Mouse (Mus musculus): Measurements from ENCODE around the gene Strn3. TPM values are rescaled to one million over a fixed set of nuclear protein-coding genes. Genes with fewer than 3 reads are reported as not detected.
"Not testable (repeated sequence)": the region's sequence is repeated elsewhere in the genome, so short reads cannot be mapped to it uniquely, and the experiment has no call there.

The Strn3 gene
- polyA plus RNA-seq, 1 experiment from 2014 or later, result 46.5 TPM

GRCm38 (mm10) chr12:51676442-51676841 lies 15.3 kb downstream of the Strn3 start:
- Histone ChIP-seq H3K4me2 (replicated peaks) (no peak overlapping the region), H3K4me3 (replicated peaks; ENCODE audit: low read length) (no peak overlapping the region), H3K9me3 (ENCODE audit: control insufficient read depth, low read length) (no peaks in the 10 kb centered on the region), H3K4me1 (replicated peaks; ENCODE audit: control insufficient read depth, insufficient read depth, low read length) (0 out of 2 replicates have a peak, but pooled peaks cover 11% of the 10 kb centered on the region), H3K36me3 (replicated peaks; ENCODE audit: control insufficient read depth, insufficient read depth) (no peaks in the 10 kb centered on the region), H3K27me3 (ENCODE audit: control insufficient read depth, insufficient read depth, low read length) (no peaks in the 10 kb centered on the region), H3K27ac (no peak overlapping the region), H3K9ac (no peak overlapping the region)
- ATAC-seq (ENCODE audit: low FRiP score) (no peak), DNase-seq (ENCODE audit: low spot score) (no peak)
- WGBS, result 68% methylated on average over 2 of the region's 2 CpGs

GRCm38 (mm10) chr12:51673270-51673669 lies 18.4 kb downstream of the Strn3 start:
- 73% methylated on average over 4 of the region's 4 CpGs for WGBS
- no peak overlapping the region for H3K4me3 ChIP-seq (replicated peaks; ENCODE audit: low read length)
- no peak for ATAC-seq (ENCODE audit: low FRiP score)

DNA sequence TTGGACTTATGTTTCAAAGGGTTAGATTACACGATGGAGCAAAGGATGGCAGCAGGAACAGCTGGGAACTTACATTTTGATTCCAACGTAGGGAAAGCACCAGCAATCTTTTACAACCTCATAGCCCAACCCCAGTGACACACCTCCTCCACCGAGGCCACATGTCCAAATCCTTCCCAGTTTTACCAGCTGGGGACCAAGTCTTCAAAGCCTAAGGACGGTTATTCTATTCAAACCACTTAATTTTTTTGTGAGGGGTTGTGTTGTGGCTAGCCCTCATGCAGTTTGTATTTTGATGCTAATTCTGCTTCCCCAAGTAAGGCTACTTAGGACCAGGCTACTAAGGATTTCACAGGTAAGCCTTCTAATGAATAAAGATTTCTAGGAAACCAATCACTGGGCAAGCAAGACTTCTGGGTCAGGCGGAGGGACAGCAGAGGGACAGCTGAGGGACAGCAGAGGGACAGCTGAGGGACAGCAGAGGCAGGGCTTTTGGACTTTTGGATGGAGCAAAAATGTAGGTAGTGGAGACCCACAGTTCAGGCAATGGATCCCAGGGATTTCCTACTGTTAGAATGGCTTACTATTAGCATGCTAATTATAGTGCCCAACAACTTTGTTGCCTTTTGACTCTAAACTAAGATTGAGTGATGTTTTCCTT lies 20.3 kb downstream of the Strn3 start:
- Histone ChIP-seq H3K36me3 (replicated peaks; ENCODE audit: control insufficient read depth, insufficient read depth) (no peaks in the 10 kb centered on the region), H3K4me2 (replicated peaks) (no peak overlapping the region), H3K27me3 (ENCODE audit: control insufficient read depth, insufficient read depth, low read length) (no peaks in the 10 kb centered on the region), H3K9me3 (ENCODE audit: control insufficient read depth, low read length) (no peaks in the 10 kb centered on the region), H3K4me1 (replicated peaks; ENCODE audit: control insufficient read depth, insufficient read depth, low read length) (0 out of 2 replicates have a peak, but pooled peaks cover 6% of the 10 kb centered on the region), H3K9ac (no peak overlapping the region), H3K27ac (no peak overlapping the region), H3K4me3 (replicated peaks; ENCODE audit: low read length) (no peak overlapping the region)
- ATAC-seq (ENCODE audit: low FRiP score), result no peak
- no peak for DNase-seq (ENCODE audit: low spot score)
- 31% methylated on average over 5 of the region's 5 CpGs for WGBS

More at GRCm38 (mm10) chr12:51673270-51673669, 18.4 kb downstream of the Strn3 start:
- no peak overlapping the region for H3K27ac ChIP-seq
- H3K27me3 ChIP-seq (ENCODE audit: control insufficient read depth, insufficient read depth, low read length), result no peaks in the 10 kb centered on the region
- H3K4me2 ChIP-seq (replicated peaks), result no peak overlapping the region
- no peaks in the 10 kb centered on the region for H3K9me3 ChIP-seq (ENCODE audit: control insufficient read depth, low read length)
- no peak for DNase-seq (ENCODE audit: low spot score)
- H3K4me1 ChIP-seq (replicated peaks; ENCODE audit: control insufficient read depth, insufficient read depth, low read length), result 0 out of 2 replicates have a peak, but pooled peaks cover 6% of the 10 kb centered on the region
- H3K9ac ChIP-seq, result no peak overlapping the region
- H3K36me3 ChIP-seq (replicated peaks; ENCODE audit: control insufficient read depth, insufficient read depth), result no peaks in the 10 kb centered on the region

DNA sequence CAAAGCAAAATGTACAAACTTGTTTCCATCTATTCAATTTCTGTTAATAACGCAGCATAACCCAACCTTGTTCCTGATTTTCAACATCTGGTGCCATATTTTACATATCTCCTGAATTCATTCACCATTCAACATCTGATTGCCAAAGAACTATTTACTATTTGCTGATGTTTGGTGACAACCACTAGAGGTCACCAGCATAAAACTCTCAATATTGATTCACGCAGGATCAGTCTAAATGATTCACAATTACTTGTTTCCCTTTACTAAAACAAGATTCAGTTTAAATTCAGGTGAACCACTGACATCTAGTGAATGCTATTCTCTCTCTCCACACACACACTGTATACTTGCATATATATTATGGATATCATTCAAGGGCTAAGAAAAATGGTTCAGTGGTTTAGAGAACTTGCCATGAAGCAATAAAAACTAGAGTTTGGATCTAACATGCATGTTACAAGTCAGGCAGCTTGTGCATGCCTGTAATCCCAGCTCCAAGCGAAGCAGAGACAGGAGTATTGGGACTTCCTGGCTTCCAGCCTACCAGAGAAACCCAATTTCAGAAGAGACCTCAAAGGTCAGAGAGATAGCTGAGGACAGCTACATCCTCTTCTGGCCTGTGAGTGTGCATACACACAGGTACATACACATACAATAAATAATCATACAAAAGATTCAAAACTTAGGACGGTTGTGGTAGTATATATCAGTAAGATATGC lies 24.8 kb downstream of the Strn3 start:
- H3K36me3 ChIP-seq (replicated peaks; ENCODE audit: control insufficient read depth, insufficient read depth), result no peaks in the 10 kb centered on the region
- WGBS, result 75% methylated on average over 4 of the region's 4 CpGs
- no peak for DNase-seq (ENCODE audit: low spot score)
- H3K9ac ChIP-seq, result no peak overlapping the region
- no peak overlapping the region for H3K4me2 ChIP-seq (replicated peaks)
- no peaks in the 10 kb centered on the region for H3K9me3 ChIP-seq (ENCODE audit: control insufficient read depth, low read length)
- no peak for ATAC-seq (ENCODE audit: low FRiP score)
- no peaks in the 10 kb centered on the region for H3K4me1 ChIP-seq (replicated peaks; ENCODE audit: control insufficient read depth, insufficient read depth, low read length)
- no peak overlapping the region for H3K4me3 ChIP-seq (replicated peaks; ENCODE audit: low read length)
- H3K27me3 ChIP-seq (ENCODE audit: control insufficient read depth, insufficient read depth, low read length), result no peaks in the 10 kb centered on the region
- no peak overlapping the region for H3K27ac ChIP-seq

GRCm38 (mm10) chr12:51663908-51664307 lies 27.8 kb downstream of the Strn3 start:
- Histone ChIP-seq H3K4me3 (replicated peaks; ENCODE audit: low read length) (no peak overlapping the region), H3K4me2 (replicated peaks) (no peak overlapping the region), H3K9ac (no peak overlapping the region), H3K27ac (no peak overlapping the region), H3K4me1 (replicated peaks; ENCODE audit: control insufficient read depth, insufficient read depth, low read length) (no peaks in the 10 kb centered on the region), H3K9me3 (ENCODE audit: control insufficient read depth, low read length) (no peaks in the 10 kb centered on the region), H3K36me3 (replicated peaks; ENCODE audit: control insufficient read depth, insufficient read depth) (no peaks in the 10 kb centered on the region), H3K27me3 (ENCODE audit: control insufficient read depth, insufficient read depth, low read length) (no peaks in the 10 kb centered on the region)
- DNase-seq (ENCODE audit: low spot score) (no peak), ATAC-seq (ENCODE audit: low FRiP score) (no peak)

DNA sequence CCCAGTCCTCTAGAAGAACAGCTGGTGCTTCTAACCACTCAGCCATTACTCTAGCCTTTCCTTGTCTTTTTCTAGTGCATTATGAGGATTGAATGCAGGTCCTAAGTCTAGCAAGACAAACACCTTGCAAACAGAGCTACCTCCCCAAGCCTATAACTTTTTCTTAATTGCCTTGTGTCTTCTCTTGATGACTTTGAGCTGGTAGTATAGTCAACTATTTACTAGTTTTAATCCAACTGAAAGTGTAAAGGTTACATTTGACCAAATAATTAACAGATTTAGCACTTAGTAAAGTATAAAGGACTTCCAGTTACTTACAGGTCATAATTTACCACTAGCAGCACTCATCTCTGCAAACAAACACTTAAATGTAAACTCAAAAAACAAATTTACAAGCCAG lies 28.7 kb downstream of the Strn3 start:
- no peaks in the 10 kb centered on the region for H3K27me3 ChIP-seq (ENCODE audit: control insufficient read depth, insufficient read depth, low read length)
- no peak overlapping the region for H3K4me3 ChIP-seq (replicated peaks; ENCODE audit: low read length)
- H3K36me3 ChIP-seq (replicated peaks; ENCODE audit: control insufficient read depth, insufficient read depth), result no peaks in the 10 kb centered on the region
- H3K9ac ChIP-seq, result no peak overlapping the region
- H3K4me2 ChIP-seq (replicated peaks), result no peak overlapping the region
- H3K27ac ChIP-seq, result no peak overlapping the region
- no peak for DNase-seq (ENCODE audit: low spot score)
- H3K9me3 ChIP-seq (ENCODE audit: control insufficient read depth, low read length), result no peaks in the 10 kb centered on the region
- no peak for ATAC-seq (ENCODE audit: low FRiP score)
- H3K4me1 ChIP-seq (replicated peaks; ENCODE audit: control insufficient read depth, insufficient read depth, low read length), result no peaks in the 10 kb centered on the region

DNA sequence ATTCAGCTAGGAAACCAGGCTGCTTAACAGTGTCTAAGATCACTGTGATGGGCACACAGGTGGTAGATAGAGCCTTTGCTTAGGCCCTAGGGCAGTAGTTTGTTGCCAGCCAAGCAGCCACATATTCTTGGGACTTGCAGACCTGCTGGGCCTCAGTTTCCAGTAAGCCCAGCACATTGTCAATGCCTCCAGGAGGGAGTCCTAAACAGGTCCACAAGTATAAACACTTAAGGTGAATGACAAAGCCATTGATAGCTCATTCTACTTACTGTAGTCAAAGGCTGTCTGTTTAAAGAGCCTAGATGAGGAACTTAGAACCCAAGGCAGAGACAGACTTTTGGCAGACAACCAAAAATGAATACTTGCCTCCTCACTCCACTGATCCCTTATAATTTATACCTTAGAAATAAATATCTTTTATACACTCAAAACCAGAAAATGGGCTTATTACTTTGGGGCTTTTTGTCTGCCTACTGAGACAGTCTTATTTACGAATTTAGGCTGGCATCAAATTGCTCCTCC lies 35.7 kb downstream of the Strn3 start:
- Histone ChIP-seq H3K36me3 (replicated peaks; ENCODE audit: control insufficient read depth, insufficient read depth) (peaks cover 17% of the 10 kb centered on the region), H3K9ac (no peak overlapping the region), H3K4me3 (replicated peaks; ENCODE audit: low read length) (no peak overlapping the region), H3K9me3 (ENCODE audit: control insufficient read depth, low read length) (no peaks in the 10 kb centered on the region), H3K4me1 (replicated peaks; ENCODE audit: control insufficient read depth, insufficient read depth, low read length) (no peaks in the 10 kb centered on the region), H3K27ac (no peak overlapping the region), H3K4me2 (replicated peaks) (no peak overlapping the region), H3K27me3 (ENCODE audit: control insufficient read depth, insufficient read depth, low read length) (no peaks in the 10 kb centered on the region)
- DNase-seq (ENCODE audit: low spot score), result no peak
- no peak for ATAC-seq (ENCODE audit: low FRiP score)
- WGBS, result 89% methylated on average over 1 of the region's 1 CpGs

- not testable (repeated sequence) for H3K9ac ChIP-seq; H3K4me1 ChIP-seq (replicated peaks; ENCODE audit: control insufficient read depth, insufficient read depth, low read length); H3K27me3 ChIP-seq (ENCODE audit: control insufficient read depth, insufficient read depth, low read length); H3K9me3 ChIP-seq (ENCODE audit: control insufficient read depth, low read length); DNase-seq (ENCODE audit: low spot score); H3K4me2 ChIP-seq (replicated peaks); H3K4me3 ChIP-seq (replicated peaks; ENCODE audit: low read length); H3K27ac ChIP-seq; ATAC-seq (ENCODE audit: low FRiP score)
- peaks cover 44% of the 10 kb centered on the region for H3K36me3 ChIP-seq (replicated peaks; ENCODE audit: control insufficient read depth, insufficient read depth)
Observed at GRCm38 (mm10) chr12:51649401-51649800, 42.3 kb downstream of the Strn3 start.

GRCm38 (mm10) chr12:51641871-51642270 lies 49.8 kb downstream of the Strn3 start:
- Histone ChIP-seq H3K9me3 (ENCODE audit: control insufficient read depth, low read length) (no peaks in the 10 kb centered on the region), H3K4me3 (replicated peaks; ENCODE audit: low read length) (no peak overlapping the region), H3K4me1 (replicated peaks; ENCODE audit: control insufficient read depth, insufficient read depth, low read length) (no peaks in the 10 kb centered on the region), H3K27me3 (ENCODE audit: control insufficient read depth, insufficient read depth, low read length) (no peaks in the 10 kb centered on the region), H3K36me3 (replicated peaks; ENCODE audit: control insufficient read depth, insufficient read depth) (peaks cover 11% of the 10 kb centered on the region; the same call in 1 of the 2 replicates), H3K4me2 (replicated peaks) (no peak overlapping the region), H3K9ac (no peak overlapping the region), H3K27ac (no peak overlapping the region)
- ATAC-seq (ENCODE audit: low FRiP score) (no peak), DNase-seq (ENCODE audit: low spot score) (no peak)
- 78% methylated on average over 6 of the region's 6 CpGs for WGBS
